Mouse (Mus musculus) cerebellum, adult 11-12 months (tissue): ENCODE data around the gene Gm45021.

Source experiments
- DNase-seq: peaks from one replicate; pipeline ENCODE4 v3.0.0; 2022

The Gm45021 gene

DNA sequence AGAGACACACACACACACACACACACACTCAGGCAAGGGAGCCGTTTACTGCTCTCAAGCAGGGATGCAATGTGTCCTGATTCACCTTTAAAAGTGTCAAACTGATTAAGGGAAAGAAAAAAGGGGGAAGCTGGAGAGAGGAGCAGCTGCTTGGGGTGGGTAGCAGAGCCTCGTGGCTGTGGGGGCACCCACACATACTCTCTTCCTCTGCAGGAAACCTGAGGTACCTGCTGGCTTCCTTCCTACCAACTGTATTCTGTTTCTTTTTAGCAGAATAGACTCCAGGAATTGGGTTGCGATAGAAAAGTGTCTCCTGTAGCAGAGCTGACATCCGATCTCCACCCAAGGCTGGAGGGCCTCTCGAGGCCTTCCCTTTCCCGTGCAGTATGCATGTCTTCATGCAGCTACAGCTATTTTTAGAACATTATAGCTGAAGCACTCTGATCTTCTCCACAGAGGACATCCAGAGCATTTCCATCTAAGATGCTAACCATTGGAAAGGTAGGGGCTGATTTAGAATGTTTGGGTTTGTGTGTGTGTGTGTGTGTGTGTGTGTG is at the start of gene Gm45021:
TSS of gene Gm45021 (plus strand) at position 417 of the 557 bp plus-strand sequence.
- DNase-seq: no peak

DNA sequence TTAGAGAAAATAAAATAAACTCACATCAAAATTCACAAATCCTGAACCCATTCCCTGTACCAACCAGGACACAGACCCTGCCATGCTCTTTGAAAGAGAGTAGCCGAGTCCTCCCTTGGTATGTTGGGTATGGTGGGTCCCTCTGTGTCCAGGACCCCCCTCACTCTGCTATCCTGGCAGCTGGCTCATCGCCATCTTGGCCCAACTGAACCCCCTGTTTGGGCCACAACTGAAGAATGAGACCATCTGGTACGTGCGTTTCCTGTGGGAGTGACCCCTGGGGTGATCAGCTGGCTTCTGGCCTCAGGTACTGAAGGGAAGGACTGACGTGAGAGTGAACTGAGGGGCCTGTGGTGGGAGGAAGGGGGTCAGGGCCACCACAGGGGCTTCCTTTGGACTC is 49.5 kb upstream of the Gm45021 start:
- DNase-seq: peak; percentile 68

DNA sequence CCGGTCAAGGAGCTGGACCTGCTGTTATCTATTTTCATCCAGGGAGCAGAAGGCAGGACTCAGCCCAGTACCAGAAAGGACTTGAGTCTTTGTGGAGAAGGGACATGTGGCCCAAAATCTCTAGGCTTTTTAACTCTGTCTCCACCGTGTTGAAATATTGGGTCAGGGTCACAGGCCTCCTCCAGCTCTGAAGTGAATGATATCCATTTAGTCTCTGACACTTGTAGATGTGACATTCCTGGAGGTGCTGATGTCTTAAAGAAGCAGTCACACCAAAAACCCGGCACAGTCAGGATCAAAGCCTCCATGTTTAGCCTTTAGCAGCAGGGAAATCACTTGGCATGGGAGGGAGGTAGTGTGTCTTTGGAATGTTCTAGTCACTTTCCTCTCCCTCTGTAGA is 48.7 kb upstream of the Gm45021 start:
- DNase-seq: no peak

DNA sequence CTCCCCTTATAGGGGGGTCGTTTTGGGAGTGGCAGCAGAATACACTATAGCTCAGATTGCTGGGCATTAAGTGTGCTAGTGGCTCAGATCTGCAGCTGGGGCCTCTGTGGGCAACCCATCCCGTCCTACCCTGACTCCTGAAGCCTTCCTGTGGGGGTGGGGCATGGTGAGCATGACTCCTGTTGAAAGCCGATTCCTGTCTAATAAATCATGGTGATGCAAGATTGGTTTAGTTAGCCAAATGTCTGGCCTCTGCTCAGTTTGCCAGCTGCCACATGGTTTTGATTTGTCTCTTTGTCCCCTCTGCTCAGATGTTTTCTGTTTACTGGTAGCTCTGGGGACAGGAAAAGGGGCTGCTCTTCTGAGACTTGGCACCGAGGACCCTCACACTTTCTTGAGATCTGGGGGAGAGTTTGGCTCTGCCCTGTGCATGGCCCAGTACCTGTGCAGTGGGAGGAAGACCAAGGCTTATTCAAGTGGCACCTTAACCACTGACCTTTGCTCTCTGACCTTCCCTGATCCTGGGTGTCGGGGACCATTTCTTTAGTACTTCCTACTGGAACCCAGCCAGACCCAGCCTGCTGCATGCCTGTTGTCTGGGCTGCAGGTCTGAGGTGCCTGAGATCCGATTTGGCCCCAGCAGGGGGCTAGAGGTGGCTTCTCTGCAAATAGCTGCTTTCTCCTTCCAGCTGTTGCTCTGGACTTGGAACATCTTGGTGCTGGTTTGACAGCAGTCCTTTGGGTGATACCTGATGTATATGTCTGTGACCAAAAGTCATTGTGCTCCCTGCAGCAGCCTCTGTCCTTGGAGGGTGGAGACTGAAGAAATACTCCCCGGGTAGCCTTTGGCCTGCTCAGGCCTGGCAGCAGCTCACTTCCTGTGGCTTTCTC is 47.6 kb upstream of the Gm45021 start:
- peak; percentile 49 for DNase-seq

DNA sequence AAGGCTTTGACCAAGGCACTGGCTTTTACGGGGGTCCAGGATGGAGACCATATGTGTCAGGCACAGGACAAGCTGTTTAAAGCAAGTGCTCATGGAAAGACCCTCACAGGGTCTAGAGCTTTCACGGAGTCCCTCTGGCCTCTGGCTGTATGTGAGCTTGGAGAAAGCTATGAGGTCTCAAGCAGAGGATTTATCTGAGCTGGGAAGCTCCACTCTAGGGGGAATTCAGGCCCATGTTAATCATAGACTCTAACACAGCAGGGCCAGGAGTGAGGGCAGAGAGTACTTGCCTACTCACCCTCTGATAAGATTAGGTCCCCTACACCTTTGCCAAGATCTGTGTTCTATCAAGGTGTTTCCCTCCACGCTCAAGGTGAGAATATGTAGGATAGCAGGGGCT is 46.8 kb upstream of the Gm45021 start:
- no peak for DNase-seq

DNA sequence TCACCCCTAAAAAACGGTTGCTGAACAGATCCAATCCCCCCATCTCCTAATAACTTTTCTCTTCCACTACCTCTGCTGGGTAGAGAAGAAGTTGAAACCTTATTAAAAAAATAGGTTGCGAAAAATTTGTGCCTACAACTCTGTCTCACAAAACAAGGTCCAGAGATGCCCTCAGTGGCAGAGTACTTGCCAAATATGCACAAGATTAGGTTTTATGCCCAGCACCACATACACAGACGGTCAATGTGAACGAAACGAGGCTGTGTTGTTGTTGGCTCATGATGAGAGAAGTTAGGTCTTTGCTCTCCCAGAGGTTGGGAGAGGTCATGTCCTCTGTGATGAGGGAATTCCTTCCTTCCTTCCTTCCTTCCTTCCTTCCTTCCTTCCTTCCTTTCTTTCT is 44.2 kb upstream of the Gm45021 start:
- no peak for DNase-seq

DNA sequence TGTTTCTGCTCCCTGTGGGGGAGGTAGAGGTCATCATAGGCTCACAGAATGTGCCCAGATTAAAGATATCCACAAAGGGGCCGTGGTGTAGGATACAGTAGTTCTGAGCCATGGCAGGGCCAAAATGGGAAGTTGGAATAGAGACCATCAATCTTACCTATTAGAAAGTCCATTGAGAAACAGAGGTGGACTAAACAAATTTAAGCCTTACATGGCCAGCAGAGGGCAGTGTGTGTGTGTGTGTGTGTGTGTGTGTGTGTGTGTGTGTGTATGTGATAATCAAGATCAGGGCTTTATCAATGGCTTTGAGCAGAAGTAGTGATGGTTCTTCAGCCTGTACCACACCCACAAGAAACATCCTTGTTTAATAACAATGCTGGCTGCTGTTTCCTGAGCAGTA is 43.1 kb upstream of the Gm45021 start:
- DNase-seq: peak; percentile 8

DNA sequence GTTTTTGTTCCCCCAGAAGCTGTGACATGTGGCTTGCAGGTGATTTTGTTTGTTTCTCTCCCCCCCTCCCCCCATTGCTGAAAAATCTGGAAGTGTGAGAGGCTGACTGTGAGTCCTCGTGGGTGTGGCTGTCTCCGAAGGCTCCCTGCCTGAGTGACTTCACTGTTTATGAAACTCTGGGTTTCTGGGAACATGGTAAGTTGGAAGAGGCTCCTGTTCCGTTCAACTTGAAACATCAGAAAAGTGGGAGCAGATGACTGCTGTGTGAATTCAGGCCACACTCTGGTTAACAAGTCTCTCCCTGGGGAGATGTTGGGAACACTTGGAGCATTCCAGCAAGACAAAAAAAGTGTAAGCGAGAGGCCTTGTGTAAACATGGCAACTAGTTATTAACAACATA is 42.6 kb upstream of the Gm45021 start:
- no peak for DNase-seq

DNA sequence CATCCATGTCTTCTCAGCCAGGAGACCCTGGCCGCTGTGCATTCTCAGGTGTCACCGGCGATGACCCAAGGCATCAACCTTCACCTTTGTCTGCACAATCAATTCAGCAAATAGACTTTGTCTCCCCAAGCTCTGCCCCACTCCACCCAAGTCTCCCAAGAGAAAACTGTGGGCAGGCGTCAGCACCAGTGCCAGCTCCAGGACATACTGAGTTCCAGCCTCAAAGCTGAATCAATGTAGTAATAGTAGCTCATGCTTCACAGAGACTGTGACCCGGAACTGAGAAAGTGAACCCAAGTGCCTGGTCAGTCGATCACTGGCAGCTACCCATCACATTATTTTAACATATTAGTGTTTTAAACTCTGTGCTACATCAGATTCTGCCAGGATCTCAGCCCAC is 41.1 kb upstream of the Gm45021 start:
- no peak for DNase-seq

DNA sequence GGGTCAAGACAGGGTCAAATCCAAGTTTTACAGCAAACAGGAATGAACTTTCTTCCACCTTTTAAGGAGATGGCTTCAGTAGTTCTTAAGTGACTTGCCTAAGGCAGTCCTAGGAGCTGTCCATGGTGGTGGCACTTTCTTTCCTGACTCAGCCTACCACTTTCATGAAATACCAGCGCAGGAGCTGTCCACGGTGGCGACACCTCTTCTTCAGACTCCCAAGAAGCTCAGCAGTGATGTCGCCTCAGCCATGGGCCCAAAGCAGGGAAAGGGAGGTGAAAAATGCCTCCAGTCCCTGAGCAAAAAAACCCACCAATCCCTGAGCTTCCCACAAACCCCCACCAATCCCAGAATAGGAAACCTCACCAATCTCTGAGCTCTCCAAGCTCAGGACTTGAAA is 36.5 kb upstream of the Gm45021 start:
- peak; percentile 39 for DNase-seq

DNA sequence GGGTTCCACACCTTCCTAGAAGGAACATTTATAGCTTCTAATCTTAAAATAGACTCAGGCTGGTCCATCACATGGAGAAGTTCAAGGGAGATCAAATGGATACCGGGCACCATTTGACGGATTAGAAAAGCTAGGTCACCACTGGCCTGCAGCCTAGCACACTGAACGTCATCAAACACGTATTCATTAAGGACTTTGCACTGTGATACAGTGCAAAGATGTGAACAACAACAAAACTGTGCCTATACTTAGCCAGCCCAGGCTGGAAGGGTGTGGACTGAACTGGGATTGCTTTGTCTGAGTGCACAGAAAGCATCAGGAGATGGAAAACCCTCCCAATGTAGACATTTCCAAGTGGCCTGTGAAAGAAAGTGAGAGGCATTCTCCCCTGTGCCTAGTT is 35.6 kb upstream of the Gm45021 start:
- peak; percentile 38 for DNase-seq

DNA sequence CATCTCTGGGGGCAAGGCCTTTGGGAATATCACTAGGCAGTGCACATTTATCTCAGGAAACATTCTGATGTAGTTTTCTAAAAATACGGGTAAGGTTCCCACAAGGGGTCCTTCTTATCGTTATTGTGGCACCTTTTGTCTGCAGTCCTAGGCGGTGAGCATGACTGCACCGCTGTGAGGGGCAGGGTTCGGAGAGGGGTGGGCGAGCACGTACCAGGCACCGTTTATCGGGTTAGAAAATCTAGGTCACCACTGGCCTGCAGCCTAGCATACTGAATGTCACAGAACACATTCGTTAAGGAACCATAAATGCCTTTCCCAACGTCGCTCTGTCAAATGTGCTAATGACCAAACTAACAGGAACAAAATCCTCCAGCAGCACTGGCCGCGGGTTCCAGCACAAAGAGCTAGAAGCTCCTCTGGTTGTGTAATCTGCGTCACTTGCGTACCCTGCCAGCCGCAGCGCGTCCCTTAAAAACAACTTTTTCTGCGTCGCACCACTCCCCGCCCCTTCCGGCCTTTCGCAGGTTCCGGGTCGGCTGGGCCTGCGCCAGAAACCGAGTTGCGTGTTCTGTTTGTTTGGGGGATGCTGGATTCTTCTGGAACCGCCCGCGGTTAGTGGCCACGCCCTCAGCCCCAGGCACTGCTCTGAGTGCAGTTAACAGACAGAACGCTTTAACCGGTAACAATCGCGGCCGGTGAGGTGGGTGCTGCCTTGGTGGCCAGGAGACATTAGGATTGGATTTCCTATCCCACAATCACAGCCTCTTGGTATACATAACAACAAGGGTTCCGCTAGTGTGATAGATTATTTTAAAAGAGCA is 34.9 kb upstream of the Gm45021 start, which contains the start of gene Lrrc61:
TSS of gene Lrrc61 (plus strand) at position 517 of the 824 bp plus-strand sequence.
- peak; percentile 97 for DNase-seq

DNA sequence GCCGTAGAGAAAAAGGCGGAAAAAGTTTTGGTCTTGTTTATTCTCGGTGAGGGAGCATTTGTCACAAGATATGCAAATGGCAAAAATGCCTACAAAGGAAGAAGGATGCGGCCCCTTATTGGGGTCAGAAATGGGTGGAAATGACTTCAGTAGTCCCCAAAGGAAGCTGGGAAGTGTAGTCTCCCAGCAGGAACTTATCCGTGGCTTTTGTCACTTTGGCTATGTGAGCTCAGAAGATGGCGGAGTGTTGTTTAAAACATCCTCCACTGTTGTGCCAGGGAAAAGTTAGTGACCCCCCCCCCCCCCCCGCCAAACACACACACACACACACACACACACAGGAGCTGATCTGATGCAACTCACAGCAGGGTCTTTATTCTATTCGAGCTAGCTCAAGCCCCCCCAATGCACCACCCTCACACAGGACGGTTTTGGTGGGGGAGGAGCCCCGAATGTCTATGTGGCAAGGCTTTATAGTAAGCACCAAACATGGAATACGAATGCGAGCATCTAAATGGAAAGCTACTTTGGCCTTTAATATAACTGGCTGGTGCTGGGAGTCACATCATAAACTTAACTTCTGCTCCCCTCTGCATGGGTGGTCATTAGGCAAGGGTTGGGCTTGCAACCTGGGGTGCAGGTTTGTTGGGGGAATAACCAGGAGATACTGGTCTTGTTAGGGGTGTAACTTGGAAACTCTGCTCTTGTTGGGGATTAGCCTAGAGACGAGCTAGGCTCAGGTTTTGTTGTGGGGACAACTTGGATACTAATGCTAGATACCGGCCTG is 34.1 kb upstream of the Gm45021 start:
- DNase-seq: peak; percentile 79

DNA sequence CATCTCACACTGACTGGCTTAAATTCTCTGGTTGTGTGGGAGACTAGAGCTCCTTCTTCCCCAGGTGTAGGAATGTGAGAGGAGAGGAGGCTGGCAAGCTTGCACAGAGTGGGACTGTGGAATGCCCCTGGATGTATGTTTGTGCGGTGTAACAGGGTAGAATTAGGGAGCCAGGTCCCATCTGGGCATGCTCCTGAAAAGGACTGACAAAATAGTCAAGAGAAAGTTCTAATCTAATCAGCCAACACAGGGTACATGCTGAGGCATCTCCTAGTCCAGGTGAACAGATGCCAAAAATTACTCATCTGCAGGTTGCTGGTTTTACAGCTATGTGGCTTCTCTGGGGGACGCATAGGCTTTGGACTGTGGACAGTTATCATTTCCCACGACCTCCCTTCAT is 33.5 kb upstream of the Gm45021 start:
- DNase-seq: peak; percentile 45

DNA sequence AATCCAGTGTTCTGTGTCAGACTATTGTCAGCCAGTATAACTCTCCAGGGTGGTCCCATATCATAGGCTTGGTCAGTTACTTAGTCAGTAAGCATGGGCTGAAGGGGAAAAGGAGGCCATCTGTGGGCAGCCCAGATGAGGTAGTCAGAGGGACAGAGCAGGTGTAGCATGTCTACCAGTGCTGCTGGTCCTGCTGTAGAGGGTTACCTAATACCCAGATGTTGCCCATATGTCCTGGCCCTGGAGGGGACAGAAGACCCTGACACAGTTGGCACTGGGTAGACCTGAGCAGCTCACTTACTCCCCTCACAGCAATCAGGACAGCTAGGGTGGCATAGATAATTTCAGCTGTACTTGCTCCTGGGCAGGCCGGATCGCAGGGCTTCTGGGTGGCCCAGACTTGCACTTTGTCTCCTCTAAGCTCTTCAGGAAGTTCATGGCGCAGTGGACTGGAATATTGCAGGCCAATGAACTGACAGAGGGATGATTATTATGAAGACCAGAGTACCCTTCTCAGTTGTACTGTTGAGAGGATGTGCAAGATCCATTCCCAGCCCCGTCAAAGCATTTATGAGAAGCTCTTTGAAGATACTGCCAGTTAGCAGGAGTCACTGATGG is 23.6 kb upstream of the Gm45021 start:
- DNase-seq: no peak

DNA sequence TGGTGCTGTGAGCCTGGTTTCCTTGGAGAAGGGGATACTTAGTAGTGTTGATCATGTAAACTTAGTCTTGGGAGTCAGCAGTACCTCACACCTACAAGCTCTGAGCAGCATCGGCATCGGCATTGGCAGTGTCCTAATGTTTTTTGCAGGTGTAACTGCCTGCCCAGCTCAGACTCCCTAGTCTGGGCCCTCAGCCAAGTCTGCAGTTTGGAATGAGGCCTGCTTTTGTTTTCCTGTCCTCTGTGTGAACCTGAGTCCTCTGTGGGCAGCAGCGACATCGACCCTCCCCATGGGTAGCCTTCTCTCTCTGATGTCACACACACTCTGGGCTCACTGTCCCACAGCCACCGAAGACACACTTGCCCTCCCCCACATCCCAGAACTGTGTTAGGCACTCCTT is 23.1 kb upstream of the Gm45021 start:
- DNase-seq: peak; percentile 68

DNA sequence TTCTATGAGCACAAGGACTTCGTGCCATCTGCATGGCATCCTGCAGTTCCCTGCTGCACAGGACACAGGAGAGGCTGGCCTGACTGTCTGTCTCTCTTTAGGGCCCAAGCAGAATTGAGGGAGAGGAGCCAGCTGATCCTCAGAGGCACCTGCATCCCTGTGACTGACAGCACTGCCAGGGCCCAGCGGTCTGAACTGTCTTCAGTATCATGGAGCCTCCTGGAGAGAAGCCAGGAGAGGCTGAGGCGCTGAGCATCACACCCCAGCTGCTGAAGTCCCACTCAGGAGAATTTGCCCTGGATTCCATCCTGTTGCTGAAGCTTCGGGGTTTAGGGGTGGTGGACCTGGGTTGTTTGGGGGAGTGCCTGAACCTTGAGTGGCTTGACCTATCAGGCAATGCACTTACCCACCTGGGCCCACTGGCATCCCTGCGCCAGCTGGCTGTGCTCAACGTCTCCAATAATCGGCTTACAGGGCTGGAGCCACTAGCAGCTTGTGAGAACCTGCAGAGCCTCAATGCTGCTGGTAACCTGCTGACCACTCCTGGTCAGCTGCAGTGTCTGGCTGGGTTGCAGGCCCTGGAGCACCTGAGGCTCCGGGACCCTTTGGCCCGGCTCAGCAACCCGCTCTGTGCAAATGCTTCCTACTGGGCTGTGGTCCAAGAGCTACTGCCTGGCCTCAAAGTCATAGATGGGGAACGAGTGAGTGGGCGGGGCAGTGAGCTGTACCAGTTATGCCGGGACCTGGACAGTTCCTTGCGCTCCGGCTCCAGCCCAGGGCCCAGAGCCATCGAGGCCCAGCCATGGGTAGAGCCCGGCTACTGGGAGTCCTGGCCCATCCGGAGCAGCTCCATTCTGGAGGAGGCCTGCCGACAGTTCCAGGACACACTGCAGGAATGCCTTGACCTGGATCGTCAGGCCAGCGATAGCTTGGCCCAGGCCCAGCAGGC is 21.1 kb upstream of the Gm45021 start:
- peak; percentile 70 for DNase-seq

DNA sequence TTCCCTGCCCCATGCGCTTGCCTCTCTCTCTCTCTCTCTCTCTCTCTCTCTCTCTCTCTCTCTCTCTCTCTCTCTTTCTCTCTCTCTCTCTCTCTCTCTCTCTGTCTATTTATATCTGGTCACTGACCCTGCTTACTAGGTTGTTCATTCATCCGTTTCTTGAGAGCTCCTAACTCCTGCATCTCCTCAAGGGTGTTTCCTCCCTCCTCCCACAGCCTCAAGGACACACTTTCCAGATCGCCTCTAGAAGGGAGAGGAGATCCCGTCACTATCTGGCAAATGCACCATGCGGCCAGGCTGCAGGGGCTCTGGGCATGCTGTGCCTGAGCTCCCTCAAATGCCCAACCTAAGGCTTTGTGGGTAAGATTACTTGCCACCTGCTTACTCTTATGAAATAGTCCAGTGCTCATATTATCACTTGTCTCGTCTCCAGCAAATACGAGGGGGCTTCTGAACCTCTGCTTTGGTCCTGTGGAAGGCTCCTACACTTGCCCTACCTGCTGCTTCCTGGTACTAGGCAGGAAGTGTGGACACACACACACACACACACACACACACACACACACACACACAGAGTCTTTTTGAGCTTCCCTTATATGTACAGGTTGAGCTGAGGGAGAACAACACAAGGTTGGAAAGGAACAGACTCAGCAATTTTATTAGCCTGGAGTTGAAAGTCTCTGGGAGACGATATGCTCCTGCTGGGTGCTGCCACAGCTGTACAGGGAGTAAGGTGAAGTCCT is 20.2 kb upstream of the Gm45021 start:
- DNase-seq: no peak

DNA sequence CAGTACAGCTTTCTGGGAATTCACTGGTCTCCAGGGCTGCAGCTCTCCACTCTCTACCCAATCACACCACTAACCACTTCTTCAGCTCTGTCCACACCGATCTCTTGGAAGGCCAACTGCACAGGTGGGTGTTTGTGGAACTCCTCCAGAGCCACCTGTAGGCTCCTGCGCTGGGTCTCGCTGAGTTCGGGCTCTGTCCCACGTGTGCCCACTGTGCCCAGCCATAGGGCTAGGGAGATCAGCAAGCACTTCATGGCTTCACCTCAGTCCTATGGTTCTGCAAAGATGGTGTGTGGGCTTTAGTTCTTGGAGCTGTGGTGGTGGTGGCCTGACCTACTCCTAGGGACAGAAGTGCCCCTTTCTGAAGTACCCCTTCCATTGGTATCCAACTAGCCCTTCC is 17.4 kb upstream of the Gm45021 start:
- no peak for DNase-seq

DNA sequence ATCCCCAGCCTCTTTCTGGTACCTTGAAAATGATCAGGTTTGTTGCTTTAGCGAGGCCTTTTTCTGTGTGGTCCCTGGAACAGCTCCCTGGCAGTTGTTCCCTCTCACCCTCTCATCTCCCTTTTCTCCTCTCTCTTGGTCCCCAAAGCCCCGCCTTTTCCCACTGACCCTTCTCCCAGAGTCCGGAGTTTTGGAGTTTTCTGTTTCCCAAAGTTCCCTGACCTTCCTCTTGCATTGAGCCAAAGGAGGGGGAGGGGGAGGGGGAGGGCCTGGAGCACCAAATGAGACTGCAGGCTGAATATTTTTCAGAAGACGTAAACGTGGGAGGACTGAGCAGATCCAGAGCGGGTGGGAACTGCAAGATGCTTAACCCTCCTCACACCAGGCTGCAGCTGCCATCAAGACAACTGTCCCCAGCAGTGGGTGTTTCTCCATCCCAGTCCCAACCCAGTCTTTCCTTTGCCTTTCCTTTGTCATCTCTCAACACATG is 16.8 kb upstream of the Gm45021 start, which contains the start of gene Rarres2:
TSS of gene Rarres2 (minus strand) at position 218 of the 490 bp plus-strand sequence.
- DNase-seq: no peak
